Mouse (Mus musculus): ENCODE measurements around the gene Naa80. TPM values are rescaled to one million over a fixed set of nuclear protein-coding genes. Genes with fewer than 3 reads are reported as not detected.
A peak's percentile ranks its signal among the peaks of the same experiment; 100 is the strongest.

Gene Naa80
- polyA plus RNA-seq, 1 experiment from 2014 or later, result 11.3 TPM

GRCm38 (mm10) chr9:107602068-107602648, 23.5 kb downstream of the Naa80 start:
- ATAC-seq (ENCODE audit: low FRiP score) (peak; percentile 34; the same call in 1 of the 2 replicates), DNase-seq (ENCODE audit: low spot score) (peak; percentile 98)
- Histone ChIP-seq H3K4me2 (replicated peaks; ENCODE audit: low read depth, low read length) (no peak overlapping the region), H3K27me3 (ENCODE audit: control insufficient read depth, insufficient read depth, low read length) (no peaks in the 10 kb centered on the region), H3K9ac (ENCODE audit: low read depth, low read length) (no peak overlapping the region), H3K36me3 (ENCODE audit: control insufficient read depth, insufficient read depth, low read length) (no peaks in the 10 kb centered on the region), H3K27ac (ENCODE audit: low read depth, low read length) (no peak overlapping the region), H3K4me1 (replicated peaks; ENCODE audit: control insufficient read depth, insufficient read depth, low read length) (peaks cover 13% of the 10 kb centered on the region), H3K4me3 (ENCODE audit: low read depth, low read length) (no peak overlapping the region), H3K9me3 (ENCODE audit: control insufficient read depth, low read length) (no peaks in the 10 kb centered on the region)
- WGBS, result 12% methylated on average over 10 of the region's 10 CpGs

- Histone ChIP-seq H3K27ac (ENCODE audit: low read depth, low read length) (no peak overlapping the region), H3K4me3 (ENCODE audit: low read depth, low read length) (no peak overlapping the region), H3K4me1 (replicated peaks; ENCODE audit: control insufficient read depth, insufficient read depth, low read length) (peaks cover 16% of the 10 kb centered on the region), H3K27me3 (ENCODE audit: control insufficient read depth, insufficient read depth, low read length) (no peaks in the 10 kb centered on the region), H3K36me3 (ENCODE audit: control insufficient read depth, insufficient read depth, low read length) (no peaks in the 10 kb centered on the region), H3K9me3 (ENCODE audit: control insufficient read depth, low read length) (no peaks in the 10 kb centered on the region), H3K9ac (ENCODE audit: low read depth, low read length) (no peak overlapping the region), H3K4me2 (replicated peaks; ENCODE audit: low read depth, low read length) (no peak overlapping the region)
- ATAC-seq (ENCODE audit: low FRiP score) (no peak), DNase-seq (ENCODE audit: low spot score) (no peak)
- WGBS, result 75% methylated on average over 6 of the region's 6 CpGs
Observed at GRCm38 (mm10) chr9:107603251-107603650, 24.6 kb downstream of the Naa80 start.

GRCm38 (mm10) chr9:107605041-107605661, 26.5 kb downstream of the Naa80 start:
- ATAC-seq (ENCODE audit: low FRiP score), result 0 out of 2 replicates have a peak, but pooled peaks have one; percentile 8
- H3K4me2 ChIP-seq (replicated peaks; ENCODE audit: low read depth, low read length), result peak overlapping the region; percentile 15; the same call in 1 of the 2 replicates

GRCm38 (mm10) chr9:107606591-107606990, 27.9 kb downstream of the Naa80 start:
- no peak overlapping the region for H3K4me3 ChIP-seq (ENCODE audit: low read depth, low read length)
- ATAC-seq (ENCODE audit: low FRiP score) (no peak), DNase-seq (ENCODE audit: low spot score) (no peak)
- H3K9me3 ChIP-seq (ENCODE audit: control insufficient read depth, low read length), result no peaks in the 10 kb centered on the region
- H3K27ac ChIP-seq (ENCODE audit: low read depth, low read length), result no peak overlapping the region
- no peak overlapping the region; the same call in 1 of the 2 replicates for H3K9ac ChIP-seq (ENCODE audit: low read depth, low read length)
- H3K4me1 ChIP-seq (replicated peaks; ENCODE audit: control insufficient read depth, insufficient read depth, low read length), result peaks cover 26% of the 10 kb centered on the region
- WGBS, result 15% methylated on average over 9 of the region's 9 CpGs
- H3K36me3 ChIP-seq (ENCODE audit: control insufficient read depth, insufficient read depth, low read length), result no peaks in the 10 kb centered on the region
- no peaks in the 10 kb centered on the region for H3K27me3 ChIP-seq (ENCODE audit: control insufficient read depth, insufficient read depth, low read length)
- no peak overlapping the region for H3K4me2 ChIP-seq (replicated peaks; ENCODE audit: low read depth, low read length)

More at GRCm38 (mm10) chr9:107605041-107605661, 26.5 kb downstream of the Naa80 start:
- Histone ChIP-seq H3K9ac (ENCODE audit: low read depth, low read length) (no peak overlapping the region), H3K27me3 (ENCODE audit: control insufficient read depth, insufficient read depth, low read length) (no peaks in the 10 kb centered on the region), H3K4me3 (ENCODE audit: low read depth, low read length) (peak overlapping the region; percentile 12; the same call in 1 of the 2 replicates), H3K27ac (ENCODE audit: low read depth, low read length) (no peak overlapping the region), H3K9me3 (ENCODE audit: control insufficient read depth, low read length) (no peaks in the 10 kb centered on the region), H3K4me1 (replicated peaks; ENCODE audit: control insufficient read depth, insufficient read depth, low read length) (peaks cover 22% of the 10 kb centered on the region), H3K36me3 (ENCODE audit: control insufficient read depth, insufficient read depth, low read length) (no peaks in the 10 kb centered on the region)
- no peak for DNase-seq (ENCODE audit: low spot score)
- WGBS, result 46% methylated on average over 23 of the region's 23 CpGs

- no peaks in the 10 kb centered on the region for H3K9me3 ChIP-seq (ENCODE audit: control insufficient read depth, low read length)
- no peak for DNase-seq (ENCODE audit: low spot score)
- H3K27me3 ChIP-seq (ENCODE audit: control insufficient read depth, insufficient read depth, low read length), result no peaks in the 10 kb centered on the region
- no peak for ATAC-seq (ENCODE audit: low FRiP score)
- no peak overlapping the region for H3K4me3 ChIP-seq (ENCODE audit: low read depth, low read length)
- H3K4me1 ChIP-seq (replicated peaks; ENCODE audit: control insufficient read depth, insufficient read depth, low read length), result peaks cover 29% of the 10 kb centered on the region
- WGBS, result 48% methylated on average over 2 of the region's 2 CpGs
- H3K36me3 ChIP-seq (ENCODE audit: control insufficient read depth, insufficient read depth, low read length), result no peaks in the 10 kb centered on the region
- no peak overlapping the region for H3K4me2 ChIP-seq (replicated peaks; ENCODE audit: low read depth, low read length)
- H3K9ac ChIP-seq (ENCODE audit: low read depth, low read length), result no peak overlapping the region
- H3K27ac ChIP-seq (ENCODE audit: low read depth, low read length), result no peak overlapping the region
Observed at GRCm38 (mm10) chr9:107607036-107607435, 28.3 kb downstream of the Naa80 start.

- Histone ChIP-seq H3K9ac (ENCODE audit: low read depth, low read length) (no peak overlapping the region), H3K4me1 (replicated peaks; ENCODE audit: control insufficient read depth, insufficient read depth, low read length) (peaks cover 29% of the 10 kb centered on the region), H3K9me3 (ENCODE audit: control insufficient read depth, low read length) (no peaks in the 10 kb centered on the region), H3K4me3 (ENCODE audit: low read depth, low read length) (no peak overlapping the region), H3K4me2 (replicated peaks; ENCODE audit: low read depth, low read length) (no peak overlapping the region), H3K27me3 (ENCODE audit: control insufficient read depth, insufficient read depth, low read length) (no peaks in the 10 kb centered on the region), H3K27ac (ENCODE audit: low read depth, low read length) (no peak overlapping the region), H3K36me3 (ENCODE audit: control insufficient read depth, insufficient read depth, low read length) (no peaks in the 10 kb centered on the region)
- ATAC-seq (ENCODE audit: low FRiP score), result no peak
- 61% methylated on average over 9 of the region's 9 CpGs for WGBS
- no peak for DNase-seq (ENCODE audit: low spot score)
Observed at GRCm38 (mm10) chr9:107607653-107608245, 29.1 kb downstream of the Naa80 start.

GRCm38 (mm10) chr9:107608741-107609432, 30.2 kb downstream of the Naa80 start, which contains the start of gene Sema3b:
Gene Sema3b, minus strand, starts transcription at chr9:107609229.
- H3K27ac ChIP-seq (ENCODE audit: low read depth, low read length), result no peak within 1 kb of the TSS
- H3K4me1 ChIP-seq (replicated peaks; ENCODE audit: control insufficient read depth, insufficient read depth, low read length), result peaks cover 28% of the 10 kb centered on the region
- H3K9me3 ChIP-seq (ENCODE audit: control insufficient read depth, low read length), result no peaks in the 10 kb centered on the region
- no peaks in the 10 kb centered on the region for H3K36me3 ChIP-seq (ENCODE audit: control insufficient read depth, insufficient read depth, low read length)
- no peak within 1 kb of the TSS for H3K4me3 ChIP-seq (ENCODE audit: low read depth, low read length)
- DNase-seq (ENCODE audit: low spot score) (no peak), ATAC-seq (ENCODE audit: low FRiP score) (no peak)
- H3K27me3 ChIP-seq (ENCODE audit: control insufficient read depth, insufficient read depth, low read length), result no peaks in the 10 kb centered on the region
- WGBS, result 56% methylated on average over 9 of the region's 12 CpGs
- 0 out of 2 replicates have a peak within 1 kb of the TSS, but pooled peaks have one; percentile 4 for H3K4me2 ChIP-seq (replicated peaks; ENCODE audit: low read depth, low read length)
- H3K9ac ChIP-seq (ENCODE audit: low read depth, low read length), result no peak within 1 kb of the TSS

- Histone ChIP-seq H3K36me3 (ENCODE audit: control insufficient read depth, insufficient read depth, low read length) (0 out of 2 replicates have a peak, but pooled peaks cover 3% of the 10 kb centered on the region), H3K27ac (ENCODE audit: low read depth, low read length) (no peak overlapping the region), H3K4me3 (ENCODE audit: low read depth, low read length) (no peak overlapping the region), H3K9ac (ENCODE audit: low read depth, low read length) (no peak overlapping the region), H3K4me1 (replicated peaks; ENCODE audit: control insufficient read depth, insufficient read depth, low read length) (peaks cover 24% of the 10 kb centered on the region), H3K27me3 (ENCODE audit: control insufficient read depth, insufficient read depth, low read length) (no peaks in the 10 kb centered on the region), H3K9me3 (ENCODE audit: control insufficient read depth, low read length) (no peaks in the 10 kb centered on the region), H3K4me2 (replicated peaks; ENCODE audit: low read depth, low read length) (no peak overlapping the region)
- no peak for DNase-seq (ENCODE audit: low spot score)
- no peak for ATAC-seq (ENCODE audit: low FRiP score)
- 67% methylated on average over 4 of the region's 4 CpGs for whole genome bisulfite sequencing
Observed at GRCm38 (mm10) chr9:107609433-107609830, 30.7 kb downstream of the Naa80 start.
